Mouse (Mus musculus) kidney, adult 2 months (tissue): ENCODE data around the gene Zfp65. TPM values are rescaled to one million over a fixed set of nuclear protein-coding genes. Genes with fewer than 3 reads are reported as not detected.
A peak's percentile ranks its signal among the peaks of the same experiment; 100 is the strongest.

Experiments
- DNase-seq: peaks from one replicate; pipeline ENCODE4 v3.0.0; 2021
- H3K27ac ChIP-seq: fragments of 200-500 bp; 2 replicates; pipeline ENCODE4 v1.5.1; 2012; ENCODE audit warnings: low read depth, low read length, control low read depth, inconsistent platforms; ENCODE audit not compliant: insufficient read depth
- H3K27me3 ChIP-seq: fragments of 200-500 bp; replicated peaks from 2 replicates; pipeline ENCODE4 v1.6.1; 2012; ENCODE audit warnings: mild to moderate bottlenecking, moderate library complexity, low read length, inconsistent platforms; ENCODE audit not compliant: control insufficient read depth, insufficient read depth
- H3K36me3 ChIP-seq: fragments of 200-500 bp; 2 replicates; pipeline ENCODE4 v1.6.1; 2012; ENCODE audit warnings: mild to moderate bottlenecking, moderate library complexity, low read length, inconsistent platforms; ENCODE audit not compliant: control insufficient read depth, insufficient read depth
- H3K4me1 ChIP-seq: fragments of 200-500 bp; 2 replicates; pipeline ENCODE4 v1.6.1; 2011; ENCODE audit warnings: low read length; ENCODE audit not compliant: control insufficient read depth, insufficient read depth
- H3K4me3 ChIP-seq: fragments of 200-500 bp; 2 replicates; pipeline ENCODE4 v1.5.1; 2011; ENCODE audit warnings: mild to moderate bottlenecking, low read depth, low read length, control low read depth; ENCODE audit not compliant: insufficient read depth
- CTCF ChIP-seq: fragments of 200-500 bp; conservative IDR thresholded peaks from 2 replicates; pipeline ENCODE4 v1.5.1; 2011; ENCODE audit warnings: low read depth, mild to moderate bottlenecking, control low read depth, low read length, moderate library complexity, mixed read lengths; ENCODE audit not compliant: insufficient read depth, insufficient read length
- POLR2A ChIP-seq: fragments of 200-500 bp; IDR thresholded peaks from one replicate; pipeline ENCODE4 v1.6.1; 2011; ENCODE audit warnings: low read depth, low read length, control low read depth
- WGBS: fragments of 180-500 bp; shearing (Covaris S2); methylation state at CpG from one replicate; pipeline ENCODE4 v1.1.7; 2018; 5-methylcytosine and 5-hydroxymethylcytosine counted together
- polyA plus RNA-seq: library from polyadenylated mRNA; depleted of rRNA; stranded (reverse); fragments of >200 nt; gene quantifications from 2 replicates; pipeline ENCODE4 v1.2.3, GENCODE M21; 2012; rRNA removed

Gene Zfp65
- polyA plus RNA-seq: 1.1 and 1.9 TPM in 2 replicates

- peak within 1 kb of the TSS; percentile 94 for H3K4me3 ChIP-seq
- TF ChIP-seq CTCF (no peak), POLR2A (no peak)
- peak; percentile 85 for DNase-seq
- WGBS: 4% methylated on average over 19 of the region's 21 CpGs
- no peaks in the 10 kb centered on the region for H3K36me3 ChIP-seq
- H3K4me1 ChIP-seq: peaks cover 2% of the 10 kb centered on the region; the same call in 1 of the 2 replicates
- peak within 1 kb of the TSS; percentile 54; the same call in 1 of the 2 replicates for H3K27ac ChIP-seq
- no peaks in the 10 kb centered on the region for H3K27me3 ChIP-seq
Measured at GRCm38 (mm10) chr13:67728641-67729318, at the start of gene Zfp65. Zfp65 (minus strand) TSS chr13:67729173.

- no peaks in the 10 kb centered on the region for H3K27me3 ChIP-seq
- DNase-seq: no peak
- TF ChIP-seq POLR2A: no peak
- no peak for TF ChIP-seq CTCF
- no peak overlapping the region for H3K4me3 ChIP-seq
- no peaks in the 10 kb centered on the region for H3K36me3 ChIP-seq
- no peak overlapping the region for H3K27ac ChIP-seq
- no peaks in the 10 kb centered on the region for H3K4me1 ChIP-seq
- 89% methylated on average over 2 of the region's 2 CpGs for WGBS
Measured at GRCm38 (mm10) chr13:67763031-67763768, 34.2 kb upstream of the Zfp65 start.

GRCm38 (mm10) chr13:67759966-67760365, 31.0 kb upstream of the Zfp65 start:
- WGBS: 58% methylated on average over 1 of the region's 1 CpGs
- H3K4me3 ChIP-seq: no peak overlapping the region

GRCm38 (mm10) chr13:67755761-67756160, 26.8 kb upstream of the Zfp65 start:
- 0 out of 2 replicates have a peak, but pooled peaks cover 3% of the 10 kb centered on the region for H3K4me1 ChIP-seq
- no peak overlapping the region for H3K4me3 ChIP-seq
- no peak overlapping the region for H3K27ac ChIP-seq
- H3K36me3 ChIP-seq: no peaks in the 10 kb centered on the region
- TF ChIP-seq POLR2A (no peak), CTCF (no peak)
- H3K27me3 ChIP-seq: no peaks in the 10 kb centered on the region
- no peak for DNase-seq
- 85% methylated on average over 6 of the region's 6 CpGs for WGBS

More at GRCm38 (mm10) chr13:67759966-67760365, 31.0 kb upstream of the Zfp65 start:
- Histone ChIP-seq H3K27ac (no peak overlapping the region), H3K36me3 (no peaks in the 10 kb centered on the region), H3K27me3 (no peaks in the 10 kb centered on the region), H3K4me1 (no peaks in the 10 kb centered on the region)
- TF ChIP-seq CTCF: no peak
- no peak for TF ChIP-seq POLR2A
- DNase-seq: no peak

DNA sequence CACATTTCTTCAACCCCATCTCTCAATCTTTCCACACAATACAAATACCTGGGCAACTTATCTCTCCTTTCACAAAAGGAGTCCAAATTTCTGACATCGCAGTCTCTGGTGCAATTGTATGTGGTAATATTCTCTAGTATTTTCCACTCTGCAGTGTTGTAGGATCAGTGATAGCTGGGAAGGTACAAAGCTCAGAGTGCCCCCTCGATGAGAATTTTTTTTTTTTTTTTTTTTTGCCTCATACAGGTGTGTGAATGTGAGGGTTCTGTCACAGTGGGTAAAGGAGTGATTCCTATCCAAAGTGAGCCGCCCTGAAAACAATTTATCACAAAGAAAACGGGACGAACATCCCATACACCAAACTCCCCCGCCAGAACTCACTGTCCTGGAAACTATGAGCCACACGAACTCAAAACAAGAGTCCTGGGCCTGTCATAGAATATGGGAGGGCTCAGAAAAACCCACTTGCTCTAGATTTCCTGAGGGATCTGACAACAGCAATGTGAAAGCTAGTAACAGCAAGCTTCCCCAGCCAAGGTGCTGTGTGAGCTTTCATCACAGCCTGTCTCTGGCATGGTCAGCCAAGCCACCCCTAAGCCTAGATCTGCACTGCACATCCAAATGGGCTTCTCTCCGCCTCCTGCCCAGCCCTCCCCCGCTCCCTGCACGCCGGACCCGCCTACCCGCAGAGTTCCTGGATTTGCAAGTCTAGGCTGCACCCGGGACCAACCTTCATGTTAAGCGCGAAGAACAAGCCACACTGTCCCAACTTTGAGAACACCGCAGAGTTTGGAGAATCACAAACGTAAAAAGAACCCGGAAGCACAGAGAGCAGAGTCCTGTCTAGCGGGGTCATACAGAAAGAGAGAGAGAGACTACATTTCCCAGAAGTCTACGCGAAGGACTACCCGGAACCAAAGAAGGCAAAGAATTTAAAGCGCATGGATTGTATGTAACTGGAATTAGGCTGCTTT, 25.6 kb upstream of the Zfp65 start, which contains the start of gene Zfp85:
Gene Zfp85 (minus strand): TSS at position 896 of the 974 bp plus-strand sequence.
- 4% methylated on average over 24 of the region's 24 CpGs for WGBS
- TF ChIP-seq POLR2A (no peak), CTCF (no peak)

GRCm38 (mm10) chr13:67743896-67744295, 14.9 kb upstream of the Zfp65 start:
- no peak for DNase-seq
- Histone ChIP-seq H3K4me1 (no peaks in the 10 kb centered on the region), H3K27ac (no peak overlapping the region), H3K4me3 (no peak overlapping the region), H3K36me3 (no peaks in the 10 kb centered on the region; the same call in none of the 2 replicates), H3K27me3 (no peaks in the 10 kb centered on the region)
- TF ChIP-seq POLR2A: no peak
- no peak for TF ChIP-seq CTCF
- 91% methylated on average over 9 of the region's 9 CpGs for WGBS

More for the DNA sequence above, 25.6 kb upstream of the Zfp65 start, which contains the start of gene Zfp85:
- H3K27ac ChIP-seq: peak within 1 kb of the TSS; percentile 71
- peak; percentile 77 for DNase-seq
- no peaks in the 10 kb centered on the region for H3K36me3 ChIP-seq
- 0 out of 2 replicates have a peak, but pooled peaks cover 3% of the 10 kb centered on the region for H3K4me1 ChIP-seq
- H3K27me3 ChIP-seq: no peaks in the 10 kb centered on the region
- peak within 1 kb of the TSS; percentile 71 for H3K4me3 ChIP-seq
